Mouse (Mus musculus): ENCODE measurements around the gene Slc25a33.
"Not testable (repeated sequence)": the region's sequence is repeated elsewhere in the genome, so short reads cannot be mapped to it uniquely, and the experiment has no call there.

Gene Slc25a33

DNA sequence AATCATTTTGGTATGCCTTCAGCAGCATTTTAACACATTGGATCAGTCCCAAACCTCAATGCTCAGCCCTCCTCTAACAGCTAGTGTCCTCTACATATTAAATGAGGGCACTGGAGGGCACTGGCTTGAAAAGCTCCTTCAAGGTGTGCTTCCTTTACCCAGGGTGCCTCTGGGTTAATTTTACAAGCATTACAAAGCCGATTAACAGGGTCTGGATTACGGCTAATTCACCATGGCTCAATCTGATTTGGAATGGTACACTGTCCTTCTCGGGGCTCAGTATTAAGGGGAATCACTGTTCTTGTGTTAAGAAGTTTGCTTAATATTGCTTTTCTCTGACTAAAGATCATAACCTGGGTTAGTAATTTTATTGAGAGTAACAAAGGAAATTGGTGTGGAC is 21.2 kb downstream of the Slc25a33 start:
- no peak for DNase-seq

DNA sequence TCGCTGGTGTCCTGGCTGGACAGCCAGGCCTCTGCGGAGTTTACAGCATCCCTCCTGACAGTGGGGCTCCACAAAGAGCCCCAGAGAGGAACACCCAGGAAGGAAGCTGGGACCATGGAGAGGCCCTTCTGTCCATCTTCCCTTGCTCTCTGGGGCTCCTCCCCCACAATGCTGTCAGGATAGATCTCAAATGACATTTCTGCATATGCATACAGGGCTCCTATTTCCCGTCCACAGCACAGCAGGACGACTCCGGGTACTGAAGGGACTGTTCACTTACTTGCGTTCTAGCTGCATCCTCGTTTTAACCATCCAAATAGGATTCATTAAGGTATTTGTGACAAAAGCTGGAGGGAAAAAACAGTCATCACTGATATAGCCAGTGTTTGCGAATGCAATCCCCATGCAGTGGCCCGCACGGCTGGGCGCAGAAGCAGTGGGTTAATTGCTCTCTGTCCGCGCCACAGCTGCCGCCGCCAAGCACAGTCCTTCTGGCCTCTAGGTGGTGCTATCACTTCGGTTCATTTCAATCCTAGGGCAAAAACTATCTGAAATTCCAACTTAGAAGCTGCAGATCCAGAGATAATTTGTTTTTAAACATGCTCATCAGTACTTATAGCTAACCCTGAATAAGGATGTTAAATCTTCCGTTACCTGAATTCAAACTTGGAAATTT is 21.8 kb downstream of the Slc25a33 start:
- DNase-seq: no peak

DNA sequence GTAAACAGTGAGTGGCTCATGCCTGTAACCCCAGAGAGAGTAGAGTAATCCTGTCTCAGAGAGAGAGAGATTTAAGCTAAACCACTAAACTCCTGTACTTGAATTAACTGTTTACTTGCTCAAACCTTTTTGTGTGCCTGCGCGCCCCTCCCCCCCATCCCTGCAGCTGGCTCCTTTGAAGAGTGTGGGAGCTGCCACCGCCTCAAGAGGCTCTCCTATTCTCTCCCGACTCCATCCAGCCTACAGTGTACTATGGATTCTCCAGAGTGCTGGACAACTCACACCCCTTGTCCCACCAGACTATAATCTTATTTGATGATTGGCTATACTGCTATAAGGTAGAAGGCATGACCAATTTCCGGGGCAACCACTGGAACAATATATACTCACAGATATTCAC is 23.4 kb downstream of the Slc25a33 start:
- no peak for DNase-seq

DNA sequence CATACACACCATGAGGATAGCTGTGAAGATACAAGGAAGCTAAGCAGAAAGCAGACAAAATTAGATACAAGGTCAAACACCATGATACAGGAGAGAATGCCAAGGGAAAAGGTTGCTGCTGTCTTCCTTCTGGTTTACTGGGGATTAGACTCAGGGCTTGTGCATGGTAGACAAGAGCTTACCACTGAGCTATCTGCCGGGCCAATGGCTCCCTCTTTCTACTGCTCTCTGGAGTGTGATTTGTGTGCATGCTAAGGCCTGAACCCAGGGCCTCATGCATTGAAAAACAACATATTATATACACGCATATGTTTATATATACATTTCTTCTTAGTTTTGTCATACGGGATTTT is 24.4 kb downstream of the Slc25a33 start:
- DNase-seq: not testable (repeated sequence)

DNA sequence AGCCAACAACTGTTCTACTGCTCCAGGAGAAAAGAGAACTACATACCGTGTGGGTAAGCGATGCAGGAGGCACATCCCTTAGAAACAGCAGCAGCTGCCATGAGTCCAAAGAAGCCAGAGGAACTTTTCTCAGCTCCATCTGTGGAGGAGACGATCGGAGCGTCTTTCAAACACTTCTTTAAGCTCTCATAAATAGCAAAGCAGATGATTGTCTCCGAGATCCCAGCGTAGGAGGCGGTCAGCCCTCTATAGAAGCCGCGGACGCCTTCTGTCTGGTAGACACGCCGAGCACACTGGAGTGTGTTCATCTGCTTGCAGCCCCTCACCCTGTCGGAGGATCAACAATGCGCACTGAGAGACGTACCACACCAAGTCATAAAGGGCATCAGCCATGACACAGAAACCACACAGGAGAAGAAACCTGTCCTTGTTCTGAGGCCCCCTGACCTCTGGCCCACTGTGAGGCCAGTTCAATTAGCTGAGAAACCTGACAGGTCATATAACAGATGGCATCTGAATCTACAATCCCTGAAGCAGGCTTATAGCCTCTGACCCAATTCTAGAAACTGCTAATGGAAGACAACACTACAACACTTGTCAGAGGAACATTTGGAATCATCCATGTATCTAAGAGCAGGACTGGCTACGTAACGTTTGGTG is 24.9 kb downstream of the Slc25a33 start:
- DNase-seq: no peak

DNA sequence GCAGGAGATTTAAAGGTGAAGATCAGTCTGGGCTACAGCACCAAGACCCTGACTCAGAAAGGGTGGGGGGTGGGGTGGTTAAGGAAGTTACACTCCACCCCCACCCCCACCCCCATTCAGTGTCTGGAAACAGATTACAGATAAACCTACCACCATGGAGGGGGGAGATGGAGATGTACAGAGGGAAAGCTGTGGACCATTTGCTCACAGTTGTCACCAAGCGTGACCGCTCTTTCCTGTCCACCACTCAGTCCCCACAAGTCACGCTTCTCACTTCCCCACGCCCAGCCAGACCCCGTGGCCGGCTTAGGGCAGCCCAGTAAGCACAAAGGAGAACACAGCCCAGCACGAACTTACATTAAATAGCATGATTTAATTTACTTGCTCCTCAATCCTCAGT is 30.0 kb downstream of the Slc25a33 start:
- DNase-seq: no peak

DNA sequence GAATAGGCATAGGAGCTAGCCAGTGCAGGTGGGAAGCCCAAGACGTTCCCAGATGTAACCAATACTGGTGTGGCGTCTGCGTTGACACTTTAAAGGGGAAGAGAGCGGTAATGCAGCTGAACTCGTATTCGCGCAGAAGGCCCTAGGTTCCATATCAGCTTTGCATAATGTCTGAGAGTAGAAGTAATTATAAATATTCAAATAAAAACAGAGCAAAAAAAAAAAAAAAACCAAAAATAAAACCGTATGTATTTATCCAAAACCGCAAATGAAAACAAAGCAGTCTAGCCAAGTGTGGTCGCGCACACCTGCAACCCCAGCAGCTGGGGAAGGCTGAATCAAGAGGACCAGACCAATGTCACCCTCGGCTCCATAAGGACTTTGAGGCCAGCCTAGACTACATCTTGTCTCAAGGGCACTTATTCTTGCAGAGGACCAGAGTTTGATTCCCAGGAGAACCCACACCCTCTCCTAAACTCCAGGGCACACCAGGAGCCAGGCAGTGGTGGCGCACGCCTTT is 32.0 kb downstream of the Slc25a33 start:
- no peak for DNase-seq

DNA sequence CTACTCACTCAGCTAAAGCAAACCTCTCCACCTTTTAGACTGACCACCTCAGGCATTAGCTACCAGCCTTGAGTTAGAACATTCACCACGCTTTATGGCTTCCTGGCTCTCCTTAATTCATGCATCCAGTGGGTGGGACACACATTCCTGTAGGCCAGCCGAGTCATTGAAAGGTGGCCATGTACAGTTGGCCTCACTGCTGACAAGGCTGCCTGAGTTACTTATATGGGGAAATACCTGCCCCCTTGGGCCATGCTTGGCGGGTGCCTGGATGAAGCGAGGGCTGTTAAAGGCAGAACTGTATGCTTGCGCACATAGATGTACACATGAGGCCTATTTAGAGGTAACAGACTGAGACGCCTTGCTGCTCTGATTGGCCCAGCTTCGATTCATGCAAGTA is 33.8 kb downstream of the Slc25a33 start:
- DNase-seq: no peak

DNA sequence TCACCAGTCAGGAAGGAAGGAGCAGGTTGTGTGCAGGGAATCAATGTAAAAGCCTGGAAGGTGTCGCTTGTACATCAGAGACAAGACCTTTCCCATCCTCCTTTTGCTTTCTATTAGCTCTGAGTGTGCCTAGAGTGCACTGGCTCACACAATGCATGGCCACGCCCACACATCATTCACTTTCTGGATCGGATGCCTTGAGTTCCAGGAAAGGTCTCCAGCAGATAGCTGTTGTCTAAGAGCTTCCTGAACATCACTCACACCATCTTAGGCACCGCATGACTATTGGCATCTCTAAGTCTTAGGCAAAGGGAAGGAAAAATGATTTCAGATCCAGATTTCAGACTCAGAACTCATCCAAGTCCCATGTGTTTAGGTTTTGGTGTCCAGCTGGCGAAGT is 34.6 kb downstream of the Slc25a33 start:
- no peak for DNase-seq

DNA sequence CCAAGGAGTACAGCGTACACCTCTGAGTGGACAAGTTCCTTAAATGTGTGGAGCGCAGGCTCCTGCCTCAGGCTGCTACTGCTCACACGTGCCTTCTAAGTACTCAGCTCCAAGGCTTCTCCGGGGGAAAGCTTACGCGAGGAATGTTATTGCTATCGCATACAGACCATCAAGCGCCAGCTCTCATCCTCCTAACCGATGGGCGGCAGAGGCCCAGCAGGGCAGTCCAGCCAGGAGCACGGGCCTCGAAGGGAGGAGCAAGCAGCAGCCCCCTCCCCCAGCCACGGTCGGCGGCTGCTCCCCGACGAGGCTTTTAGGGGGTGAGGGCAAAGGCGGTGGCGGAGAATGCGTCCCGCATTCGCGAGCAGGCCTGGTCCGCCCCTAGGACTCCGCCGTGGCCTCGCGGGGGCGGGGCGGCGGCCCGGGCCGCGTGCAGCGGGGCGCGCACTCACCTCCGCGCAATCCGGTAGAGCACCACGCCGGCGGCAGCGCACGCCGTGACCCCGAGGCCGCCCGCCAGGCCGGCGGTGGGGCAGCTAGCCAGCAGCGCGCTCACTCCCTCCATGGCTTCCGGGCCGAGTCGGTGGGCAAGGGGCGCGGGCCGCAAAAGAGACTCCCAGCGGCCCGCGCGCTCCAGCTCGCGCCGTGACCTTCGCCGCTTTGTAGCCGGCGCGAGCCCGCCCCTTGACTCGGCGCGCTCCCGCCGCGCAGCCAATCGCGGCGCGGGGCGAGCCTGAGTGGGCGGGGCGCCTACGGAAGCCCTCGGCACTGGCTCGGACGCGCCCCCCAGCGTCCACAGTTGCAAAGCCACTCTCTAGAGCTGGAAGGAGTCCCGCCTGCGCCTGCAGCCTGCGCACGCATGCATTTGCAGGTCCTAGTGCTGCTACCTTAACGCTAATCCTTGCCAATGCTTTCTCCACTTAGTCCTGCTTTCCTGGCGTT is 36.4 kb downstream of the Slc25a33 start, which contains the start of gene Tmem201:
TSS of gene Tmem201 (minus strand) at position 662 of the 942 bp plus-strand sequence.
- DNase-seq: peak; percentile 95

DNA sequence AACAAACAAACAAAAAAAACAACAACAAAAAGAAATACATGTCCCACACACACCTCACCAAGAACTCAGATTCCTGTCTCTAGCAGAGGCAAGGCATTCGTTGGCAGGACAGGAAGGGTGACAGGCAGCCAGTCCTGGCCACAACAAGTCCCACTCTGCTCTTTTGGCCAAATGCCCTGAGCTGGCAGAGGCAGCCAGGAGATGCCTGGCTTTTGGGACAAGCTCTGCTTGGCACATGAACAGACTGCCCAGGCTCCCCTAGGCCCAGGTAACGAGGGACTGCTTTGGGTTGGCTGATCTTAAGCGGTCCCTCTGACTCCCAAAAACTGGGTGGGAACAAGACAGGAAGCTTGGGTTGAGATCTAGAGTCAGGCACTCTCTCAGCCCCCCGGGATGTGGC is 37.5 kb downstream of the Slc25a33 start:
- peak; percentile 95 for DNase-seq

DNA sequence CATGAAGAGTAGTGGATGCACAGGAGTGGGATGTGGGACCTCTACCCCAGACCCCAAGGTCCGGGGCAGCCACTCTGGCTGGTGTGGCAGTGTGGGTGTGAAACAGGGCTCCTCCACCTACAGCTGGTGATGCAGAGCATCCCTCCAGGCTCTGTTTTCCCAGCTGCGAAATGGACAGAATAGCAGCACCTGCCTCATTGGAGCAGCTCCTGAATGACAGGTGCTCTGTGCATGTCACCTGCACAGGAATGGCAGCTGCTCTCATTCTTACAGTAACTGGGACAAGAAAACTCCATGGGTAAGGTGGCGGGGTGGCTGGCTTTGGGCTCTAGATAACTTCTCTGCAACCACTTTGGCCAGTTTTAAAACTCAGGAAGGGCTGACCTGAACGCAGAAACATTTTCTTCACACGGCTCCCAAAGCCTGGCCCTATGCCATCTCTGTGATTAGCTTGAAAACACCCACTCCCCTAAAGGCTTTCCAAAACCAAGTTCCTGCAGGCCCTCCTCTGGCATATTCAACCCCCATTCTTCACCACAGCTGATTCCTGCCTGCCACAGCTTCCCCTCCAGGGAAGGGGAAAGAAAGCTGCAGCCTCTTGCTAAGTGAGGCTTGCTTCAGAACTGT is 38.3 kb downstream of the Slc25a33 start:
- DNase-seq: no peak

DNA sequence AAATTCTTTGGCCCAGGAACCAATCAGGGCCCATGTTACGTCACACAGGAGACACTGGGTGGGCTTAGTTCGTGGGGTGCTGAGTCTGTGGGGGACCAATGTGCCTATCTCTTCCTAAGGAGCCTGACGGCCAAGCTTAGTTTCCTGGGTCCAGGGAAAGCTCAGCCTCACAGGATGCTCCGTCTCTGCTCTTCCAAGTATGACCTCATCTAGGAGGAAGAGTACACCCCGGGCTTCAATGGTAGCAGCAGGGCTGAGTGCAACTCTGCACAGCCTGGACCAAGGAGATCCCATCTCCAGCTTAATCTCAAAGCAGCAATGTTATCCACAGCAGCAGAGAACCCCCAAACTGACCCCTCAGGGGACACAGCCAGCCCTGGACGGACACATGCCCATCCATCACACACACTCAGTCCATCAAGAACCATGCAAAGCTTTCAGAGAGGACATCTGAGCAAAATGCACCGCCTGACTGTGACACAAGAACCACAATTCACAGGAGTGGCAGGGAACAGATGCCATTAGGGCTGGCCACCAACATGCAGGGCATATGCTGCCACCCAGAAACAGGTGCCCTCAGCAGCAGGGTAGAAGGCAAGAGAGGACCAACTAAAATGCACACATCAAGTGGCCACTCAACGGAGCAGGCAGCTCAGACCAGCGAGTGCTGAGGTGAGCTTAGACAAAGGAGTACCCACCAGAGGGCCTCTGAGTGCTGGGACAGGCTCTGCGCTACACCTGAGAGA is 39.2 kb downstream of the Slc25a33 start:
- peak; percentile 84 for DNase-seq

DNA sequence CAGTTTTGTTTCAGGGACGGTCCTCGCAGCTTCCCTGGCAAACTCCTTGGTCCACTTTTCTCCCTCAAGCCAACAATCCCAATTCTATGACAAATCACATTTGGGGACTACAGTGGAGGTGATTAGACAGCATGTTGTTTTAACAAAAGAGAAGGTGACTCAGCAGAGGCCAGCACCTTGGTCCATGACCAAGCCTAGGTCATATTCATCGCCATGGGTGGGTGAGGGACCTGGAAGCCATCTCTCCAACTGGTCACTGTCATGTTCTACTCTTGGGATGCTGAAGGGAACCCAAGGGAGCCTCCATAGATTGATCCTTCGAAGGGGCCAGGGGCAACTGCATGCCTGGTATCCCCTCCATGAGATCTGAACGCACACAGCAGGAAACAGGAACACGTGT is 39.8 kb downstream of the Slc25a33 start:
- DNase-seq: no peak

DNA sequence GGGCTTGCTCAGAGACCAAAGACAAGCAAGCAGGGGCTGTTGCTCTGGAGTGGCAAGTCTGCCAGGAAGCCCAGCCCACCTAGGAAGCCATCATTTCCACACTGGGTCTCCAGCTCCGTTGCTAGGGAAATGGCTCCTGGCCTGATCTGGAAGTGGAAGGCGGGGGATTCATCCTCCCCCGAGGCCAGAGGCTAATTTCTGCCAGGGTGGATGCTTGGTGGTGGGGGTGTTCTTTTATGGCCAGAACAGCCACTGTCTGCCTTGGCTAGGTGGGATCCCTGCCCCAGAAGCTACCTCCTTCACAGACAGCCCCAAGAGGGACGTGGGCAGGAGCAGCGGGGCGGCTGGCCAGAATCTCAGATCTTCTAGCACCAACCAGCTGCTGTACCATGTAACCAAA is 40.3 kb downstream of the Slc25a33 start:
- no peak for DNase-seq

DNA sequence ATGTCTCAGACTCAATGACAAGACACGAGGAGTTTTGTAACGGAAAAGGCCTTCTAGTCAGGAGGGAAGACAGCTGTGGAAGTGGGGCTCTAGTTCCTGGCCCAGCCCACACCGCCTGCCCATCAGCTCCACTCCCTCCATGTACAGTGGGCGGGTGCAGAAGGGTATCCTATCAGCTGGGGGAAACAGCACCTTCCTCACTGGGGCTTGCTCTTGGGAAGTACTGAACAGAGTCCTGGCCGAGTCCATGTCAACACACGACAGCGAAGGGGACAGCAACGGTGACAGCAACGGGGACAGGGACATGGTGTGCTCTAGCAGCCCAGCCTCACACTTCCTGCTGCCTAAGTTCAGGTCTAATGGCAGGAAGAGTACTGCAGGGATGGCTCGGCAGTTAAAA is 41.3 kb downstream of the Slc25a33 start:
- DNase-seq: no peak

DNA sequence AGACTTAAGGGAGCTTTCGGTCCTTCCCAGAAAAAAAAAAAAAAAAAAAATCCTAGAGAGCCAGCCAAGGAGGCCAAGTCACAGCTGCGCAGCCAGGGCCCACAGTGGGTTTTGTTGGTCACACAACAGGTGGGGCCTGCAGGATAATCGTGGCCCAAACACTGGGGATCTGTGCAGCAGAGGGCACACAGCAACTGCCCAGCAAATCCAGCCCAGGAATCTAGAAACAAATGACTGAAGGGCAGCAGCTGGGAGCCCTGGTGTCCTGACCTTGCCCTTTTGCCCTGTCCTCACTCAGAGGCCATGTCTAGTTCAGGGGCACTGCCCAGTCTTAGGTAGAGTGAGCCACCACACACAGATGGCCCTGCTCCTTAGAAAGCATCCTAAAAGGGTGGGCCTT is 41.8 kb downstream of the Slc25a33 start:
- no peak for DNase-seq

DNA sequence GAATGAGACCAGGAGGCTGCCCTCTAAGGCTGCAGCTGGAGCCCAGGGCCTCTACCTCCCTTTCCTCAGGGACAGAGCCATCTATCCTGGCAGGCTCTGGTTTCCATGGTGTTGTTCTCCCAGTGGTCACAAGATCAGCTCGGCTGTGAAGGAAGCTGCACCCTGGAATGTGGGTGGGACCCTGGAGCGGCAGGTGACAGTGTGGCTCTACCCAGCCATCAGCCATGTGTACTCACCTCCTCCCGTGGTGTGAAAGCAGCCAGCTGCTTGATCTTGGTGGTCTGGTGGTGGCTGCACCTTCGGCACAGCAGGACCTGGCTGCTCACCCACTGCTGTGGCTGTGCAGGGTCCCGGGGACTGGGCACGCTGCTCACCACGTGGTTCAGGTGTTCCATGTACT is 43.2 kb downstream of the Slc25a33 start:
- DNase-seq: no peak

DNA sequence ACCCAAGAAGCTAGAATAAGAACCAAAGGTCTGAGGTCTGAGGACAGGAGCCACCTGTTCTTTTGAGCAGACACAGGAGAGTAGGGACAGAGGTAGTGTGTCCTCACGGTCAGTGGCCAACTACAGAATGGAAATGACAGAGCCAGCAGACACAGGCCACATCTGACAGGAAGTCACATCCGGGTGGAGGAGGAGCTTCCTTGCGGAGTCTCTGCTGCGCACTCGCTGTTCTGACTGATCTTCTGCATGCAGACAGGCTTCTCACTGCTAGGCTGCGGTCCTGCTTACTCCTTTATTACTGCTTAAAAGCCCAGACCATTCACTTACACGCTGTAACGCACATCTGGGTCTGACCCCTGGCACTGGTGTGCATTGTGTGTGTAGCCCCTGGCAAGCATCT is 45.3 kb downstream of the Slc25a33 start:
- DNase-seq: no peak

DNA sequence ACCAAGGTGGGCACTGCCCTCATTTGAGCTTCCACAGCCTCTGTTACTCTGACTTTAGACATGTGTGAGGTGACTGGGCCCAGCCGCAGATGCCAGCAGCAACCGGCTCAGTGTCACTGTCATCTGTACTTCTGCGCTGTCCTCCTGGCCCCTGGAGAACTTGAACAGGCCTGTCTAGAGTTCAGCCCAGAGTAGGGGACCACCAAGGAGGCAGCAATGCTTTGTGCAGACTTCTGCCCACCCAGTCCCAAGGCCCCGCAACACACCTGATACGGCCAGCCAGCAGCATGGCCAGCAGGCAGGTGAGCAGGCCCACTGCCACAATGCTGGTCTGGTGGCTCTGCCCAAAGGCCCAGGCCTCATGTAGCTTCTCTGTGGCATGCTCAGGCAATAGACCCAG is 46.4 kb downstream of the Slc25a33 start:
- no peak for DNase-seq

DNA sequence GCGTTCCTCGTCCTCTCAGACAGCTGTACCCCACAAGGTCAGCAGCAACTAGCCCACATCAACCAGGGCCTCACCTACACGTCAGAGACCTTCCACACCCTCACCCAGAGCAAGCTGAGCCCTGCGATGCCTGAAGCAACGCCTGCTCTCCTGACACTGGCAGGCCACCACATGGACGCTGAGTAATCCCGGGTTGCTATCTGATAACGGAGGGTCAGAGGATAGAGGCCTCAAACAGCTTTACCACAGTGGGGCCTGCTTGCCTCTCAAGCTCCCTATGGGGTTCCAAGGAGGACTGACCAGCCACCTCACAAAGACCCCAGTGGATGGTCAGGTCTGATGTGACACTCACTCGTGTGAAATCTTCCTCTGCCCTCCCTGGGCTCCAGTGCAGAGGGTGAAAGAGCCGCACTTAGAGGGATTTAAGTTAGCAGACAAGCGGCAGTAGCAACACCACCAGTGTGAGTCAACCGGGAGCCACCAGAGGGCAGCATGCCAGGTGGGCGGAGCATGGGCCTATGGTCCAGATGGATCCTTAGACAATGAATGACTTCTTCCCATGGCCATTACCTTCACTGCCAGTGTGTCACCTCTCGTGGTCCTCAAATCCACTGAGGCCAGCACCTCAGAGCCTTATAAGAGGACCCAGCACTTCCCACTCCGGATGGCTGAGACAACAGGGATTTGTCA is 48.3 kb downstream of the Slc25a33 start:
- DNase-seq: peak; percentile 92

Measured in cerebellum, adult 11 months (tissue).